Comparison of ENCODE assay signal across 8 mouse cellular contexts in the genomic region with DNA sequence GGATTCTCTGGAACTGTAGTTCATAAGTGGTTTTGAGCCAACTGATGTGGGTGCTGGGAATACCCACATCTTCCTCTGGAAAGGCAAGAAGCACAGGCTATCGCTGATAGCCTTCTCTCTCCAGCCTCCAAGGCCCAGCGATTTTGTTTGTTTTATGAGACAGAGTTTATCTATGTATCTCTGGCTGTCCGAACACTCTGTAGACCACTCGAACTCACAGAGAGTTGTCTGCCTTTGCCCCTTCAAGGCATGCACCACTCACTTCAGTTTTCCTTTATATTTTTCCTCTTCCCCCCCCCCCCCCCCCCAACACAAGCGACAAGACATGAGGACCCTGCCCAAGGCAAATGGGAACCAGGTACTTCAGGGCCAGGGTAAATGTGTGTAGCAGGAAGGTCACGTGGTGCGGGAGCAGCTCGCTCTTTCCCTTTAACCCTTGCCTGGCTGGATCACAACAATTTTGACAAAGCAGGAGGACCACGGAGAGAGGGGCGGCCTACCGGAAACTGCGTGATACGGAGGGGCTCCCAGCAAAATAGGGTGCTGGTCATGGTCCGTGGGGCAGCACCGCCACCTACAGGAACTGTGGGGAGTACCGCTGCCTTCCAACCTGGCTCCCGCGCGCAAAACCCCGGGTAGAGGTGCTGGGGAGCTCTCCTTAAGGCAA. TPM values are rescaled to one million over a fixed set of nuclear protein-coding genes. Genes with fewer than 3 reads are reported as not detected.
DNase-seq lines count a peak whose midpoint lies in the region; ATAC-seq lines count a peak whose summit lies in the region.

No protein-coding gene starts in this region.

- 4% methylated on average over 19 of the region's 20 CpGs for WGBS in heart, embryonic 14.5 days
- 4% methylated on average over 20 of the region's 20 CpGs for WGBS in liver, embryonic 12.5 days (ENCODE audit: insufficient replicate concordance)
- 4% methylated on average over 20 of the region's 20 CpGs for WGBS in stomach, embryonic 15.5 days

- ATAC-seq in heart, embryonic 14.5 days (ENCODE audit: insufficient number of reproducible peaks, insufficient read depth, low FRiP score, low read depth): peak; percentile 66
- peak; percentile 82 for ATAC-seq in liver, embryonic 12.5 days
- ATAC-seq in stomach, embryonic 15.5 days (ENCODE audit: insufficient read depth, low FRiP score, low read depth): peak; percentile 83

- H3K27me3 ChIP-seq in erythroblast, embryonic 14.5 days (ENCODE audit: control insufficient read depth): no peaks in the 10 kb centered on the region
- H3K27me3 ChIP-seq in heart, embryonic 14.5 days (ENCODE audit: control insufficient read depth, insufficient read depth, low read length): no peaks in the 10 kb centered on the region
- no peaks in the 10 kb centered on the region; the same call in 1 of the 2 replicates for H3K27me3 ChIP-seq in liver, embryonic 12.5 days (replicated peaks)
- H3K27me3 ChIP-seq in stomach, embryonic 15.5 days (replicated peaks): no peaks in the 10 kb centered on the region

- H3K4me2 ChIP-seq in heart, embryonic 14.5 days (ENCODE audit: low read length): peak overlapping the region; percentile 84
- H3K4me2 ChIP-seq in liver, embryonic 12.5 days: peak overlapping the region; percentile 73
- peak overlapping the region; percentile 69 for H3K4me2 ChIP-seq in stomach, embryonic 15.5 days

- H3K4me1 ChIP-seq in erythroblast, embryonic 14.5 days (ENCODE audit: control insufficient read depth): peaks cover 19% of the 10 kb centered on the region
- H3K4me1 ChIP-seq in heart, embryonic 14.5 days (ENCODE audit: control insufficient read depth in 2 of 2, insufficient read depth in 2 of 2, low read length in 2 of 2): peaks cover 2 to 4% of the 10 kb centered on the region in 2 experiments; a peak in 2 of 4 replicates
- peaks cover 17% of the 10 kb centered on the region for H3K4me1 ChIP-seq in liver, embryonic 12.5 days
- H3K4me1 ChIP-seq in stomach, embryonic 15.5 days: no peaks in the 10 kb centered on the region; the same call in 1 of the 2 replicates

- peak overlapping the region; percentile 73 for H3K9ac ChIP-seq in heart, embryonic 14.5 days (ENCODE audit: low read length)
- peak overlapping the region; percentile 67 for H3K9ac ChIP-seq in liver, embryonic 12.5 days
- H3K9ac ChIP-seq in stomach, embryonic 15.5 days: 0 out of 2 replicates have a peak overlapping the region, but pooled peaks have one; percentile 22

- H3K27ac ChIP-seq in heart, embryonic 14.5 days (replicated peaks in 1 of 2; ENCODE audit: control insufficient read depth in 1 of 2, insufficient read depth in 1 of 2, low read depth in 2 of 2, low read length in 2 of 2): no peak overlapping the region
- H3K27ac ChIP-seq in liver, embryonic 12.5 days: peak overlapping the region; percentile 23
- peak overlapping the region; percentile 26; the same call in 1 of the 2 replicates for H3K27ac ChIP-seq in stomach, embryonic 15.5 days

- peaks cover 3% of the 10 kb centered on the region; the same call in 1 of the 2 replicates for H3K9me3 ChIP-seq in erythroblast, embryonic 14.5 days (ENCODE audit: control insufficient read depth, low read length)
- no peaks in the 10 kb centered on the region for H3K9me3 ChIP-seq in heart, embryonic 14.5 days (ENCODE audit: control insufficient read depth, low read length)
- no peaks in the 10 kb centered on the region for H3K9me3 ChIP-seq in liver, embryonic 12.5 days (replicated peaks)
- no peaks in the 10 kb centered on the region for H3K9me3 ChIP-seq in stomach, embryonic 15.5 days

- H3K36me3 ChIP-seq in erythroblast, embryonic 14.5 days (ENCODE audit: control insufficient read depth): no peaks in the 10 kb centered on the region; the same call in 1 of the 2 replicates
- 0 out of 2 replicates have a peak, but pooled peaks cover 2% of the 10 kb centered on the region for H3K36me3 ChIP-seq in heart, embryonic 14.5 days (ENCODE audit: control insufficient read depth, insufficient read depth, low read length)
- 0 out of 2 replicates have a peak, but pooled peaks cover 2% of the 10 kb centered on the region for H3K36me3 ChIP-seq in liver, embryonic 12.5 days
- H3K36me3 ChIP-seq in stomach, embryonic 15.5 days: no peaks in the 10 kb centered on the region

- peak; percentile 63 for DNase-seq in CD4-positive helper T cell, adult 2 months (ENCODE audit: low read depth, low spot score)
- DNase-seq in brain, embryonic 18.5 days (ENCODE audit: low read depth, low spot score): peak; percentile 85
- DNase-seq in kidney, postnatal 10 days: peak; percentile 83
- peak; percentile 71 for DNase-seq in naive thymus-derived CD4-positive, alpha-beta T cell, adult 2 months (ENCODE audit: low read depth)

- H3K4me3 ChIP-seq in erythroblast, embryonic 14.5 days (replicated peaks): peak overlapping the region; percentile 71
- peak overlapping the region; percentile 49 to 56 for H3K4me3 ChIP-seq in heart, embryonic 14.5 days (ENCODE audit: control insufficient read depth in 1 of 2, insufficient read depth in 1 of 2, low read depth in 1 of 2, low read length in 2 of 2)
- peak overlapping the region; percentile 51 for H3K4me3 ChIP-seq in liver, embryonic 12.5 days
- H3K4me3 ChIP-seq in stomach, embryonic 15.5 days (replicated peaks): peak overlapping the region; percentile 44

RNA-seq across cellular contexts. Expression of gene 1700125H20Rik, which starts 12.5 kb away (rescaled TPM):
- not detected in 2 replicates for polyA plus RNA-seq in erythroblast, embryonic 14.5 days (2012)
- polyA plus RNA-seq in heart, embryonic 14.5 days (2014; fragmentation: Nextera tagmentation; extraction: Ambion mirVana): not detected in 2 replicates
- polyA plus RNA-seq in liver, embryonic 12.5 days (2016; fragmentation: Nextera tagmentation; extraction: Ambion mirVana): not detected in 2 replicates
- polyA plus RNA-seq in stomach, embryonic 15.5 days (2015; fragmentation: Nextera tagmentation; extraction: Ambion mirVana): 0.27 TPM in 1 of 2 replicates, not detected in the other

RNA-seq across cellular contexts. Expression of gene Usp32, which starts 42.8 kb away (rescaled TPM):
- 3.7 and 5.8 TPM in 2 replicates for polyA plus RNA-seq in erythroblast, embryonic 14.5 days (2012)
- 6.2 and 7.3 TPM in 2 replicates for polyA plus RNA-seq in heart, embryonic 14.5 days (2014; fragmentation: Nextera tagmentation; extraction: Ambion mirVana)
- polyA plus RNA-seq in liver, embryonic 12.5 days (2016; fragmentation: Nextera tagmentation; extraction: Ambion mirVana): 10.6 and 12.0 TPM in 2 replicates
- 3.9 and 4.8 TPM in 2 replicates for polyA plus RNA-seq in stomach, embryonic 15.5 days (2015; fragmentation: Nextera tagmentation; extraction: Ambion mirVana)

RNA-seq across cellular contexts. Expression of gene Appbp2, which starts 52.2 kb away (rescaled TPM):
- 0.10 and 0.15 TPM in 2 replicates for polyA plus RNA-seq in erythroblast, embryonic 14.5 days (2012)
- polyA plus RNA-seq in heart, embryonic 14.5 days (2014; fragmentation: Nextera tagmentation; extraction: Ambion mirVana): 47.4 and 50.2 TPM in 2 replicates
- polyA plus RNA-seq in liver, embryonic 12.5 days (2016; fragmentation: Nextera tagmentation; extraction: Ambion mirVana): 22.9 and 23.8 TPM in 2 replicates
- polyA plus RNA-seq in stomach, embryonic 15.5 days (2015; fragmentation: Nextera tagmentation; extraction: Ambion mirVana): 38.7 and 39.4 TPM in 2 replicates

Comparison
In these comparisons a context has a peak if more than half of its experiments do, and no peak if none do; other contexts are left out.
1. H3K27ac ChIP-seq: peak in liver, embryonic 12.5 days (single experiment) and stomach, embryonic 15.5 days (single experiment); none in heart, embryonic 14.5 days (0 of 2).
2. H3K9ac ChIP-seq: peak in every context shown above with its lines; median percentile 73 in heart, embryonic 14.5 days; 67 in liver, embryonic 12.5 days; 22 in stomach, embryonic 15.5 days.
3. RNA of gene Appbp2, which starts 52.2 kb away (polyA plus RNA-seq): 47.4 to 50.2 TPM in heart, embryonic 14.5 days, 38.7 to 39.4 TPM in stomach, embryonic 15.5 days and 22.9 to 23.8 TPM in liver, embryonic 12.5 days; 0.10 to 0.15 TPM in erythroblast, embryonic 14.5 days; every median in the first group is over 10 times any median in the second.
4. Peak in every context shown above with its lines, with median percentiles within 50 percentile points of each other: DNase-seq, H3K4me3 ChIP-seq, ATAC-seq and H3K4me2 ChIP-seq.